Mouse (Mus musculus): ENCODE results near the gene Dusp8.
"Not testable (repeated sequence)": the region's sequence is repeated elsewhere in the genome, so short reads cannot be mapped to it uniquely, and the experiment has no call there.

The Dusp8 gene

DNA sequence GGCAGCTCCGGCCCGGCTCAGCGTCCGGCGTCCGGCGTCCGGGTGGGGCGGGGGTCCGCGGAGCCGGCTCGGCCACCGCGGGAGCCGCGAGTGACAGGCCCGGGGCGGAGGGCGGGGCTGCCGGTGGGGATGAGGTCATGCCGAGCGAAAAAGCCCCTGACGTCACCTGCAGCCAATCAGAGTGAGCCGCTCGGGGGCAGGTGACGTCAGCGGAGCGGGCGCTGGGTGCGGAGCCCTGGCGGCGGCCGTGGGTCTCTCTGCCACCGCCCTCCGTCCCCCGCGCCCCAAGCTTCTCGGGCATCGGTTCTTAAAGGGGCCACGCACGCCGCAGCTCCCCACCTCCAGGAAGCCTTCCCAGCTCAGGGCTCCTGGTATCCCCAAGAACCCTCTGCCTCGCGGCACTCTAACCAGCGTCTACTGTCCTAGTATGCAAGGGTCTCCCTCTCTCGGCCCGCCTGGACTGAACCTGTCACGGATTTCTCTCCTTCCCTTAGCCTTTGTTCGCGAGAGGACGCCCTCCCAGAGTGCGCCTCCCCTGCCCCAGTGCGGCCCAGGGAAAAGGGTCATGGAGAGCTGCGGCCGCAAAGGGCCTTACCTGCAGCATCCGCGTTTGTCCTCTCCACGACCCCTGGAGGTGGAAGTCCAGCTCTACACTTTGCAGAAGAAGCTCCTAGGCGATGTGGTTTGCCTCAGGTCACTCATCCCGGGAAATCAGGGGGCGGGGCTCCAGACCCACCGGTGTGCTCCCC lies at the start of gene Dusp8:
TSS of gene Dusp8 (minus strand) at position 661 of the 749 bp plus-strand sequence.
- DNase-seq = peak; percentile 51 to 67

DNA sequence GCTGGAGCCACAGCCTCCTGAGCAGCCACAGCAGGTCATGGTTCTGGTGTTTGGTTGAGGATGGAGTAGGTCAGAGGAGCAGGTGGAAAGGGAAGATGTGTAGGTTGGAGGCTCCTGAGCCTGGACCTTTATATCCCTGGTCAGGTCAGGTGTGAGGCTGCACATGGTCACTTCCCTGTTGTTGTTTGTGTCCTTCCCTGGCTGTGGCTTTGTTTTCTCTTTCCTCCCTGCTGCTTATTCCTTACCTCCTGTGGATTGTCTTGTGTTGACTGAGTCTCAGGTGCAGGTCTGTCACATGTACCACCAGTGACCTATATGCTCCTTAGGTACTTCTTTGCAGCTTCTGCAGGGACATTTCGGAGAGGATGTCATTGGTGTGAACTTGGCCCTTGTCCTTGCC lies 48.9 kb upstream of the Dusp8 start, which contains the start of gene Gm45337:
TSS of gene Gm45337 (minus strand) at position 101 of the 400 bp plus-strand sequence.
- no peak for DNase-seq

DNA sequence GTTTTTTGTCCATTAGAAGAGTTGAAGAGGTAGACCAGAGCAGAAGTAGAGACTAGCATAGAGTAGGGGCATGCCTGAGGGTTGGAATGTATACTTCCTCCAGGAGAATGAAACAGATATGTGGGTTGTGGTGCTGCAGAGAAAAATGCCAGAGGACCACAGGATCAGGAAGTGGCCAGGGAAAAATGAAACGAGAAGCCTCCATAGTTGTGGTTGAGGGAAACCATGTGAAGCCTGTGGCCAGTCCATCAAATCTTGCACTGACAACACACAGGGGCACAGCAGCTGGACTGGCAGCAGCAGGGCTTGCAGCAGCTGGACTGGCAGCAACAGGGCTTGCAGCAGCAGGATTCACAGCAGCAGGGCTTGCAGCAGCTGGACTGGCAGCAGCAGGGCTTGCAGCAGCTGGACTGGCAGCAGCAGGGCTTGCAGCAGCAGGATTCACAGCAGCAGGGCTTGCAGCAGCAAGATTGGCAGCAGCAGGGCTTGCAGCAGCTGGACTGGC lies 47.9 kb upstream of the Dusp8 start:
- DNase-seq = not testable (repeated sequence)

DNA sequence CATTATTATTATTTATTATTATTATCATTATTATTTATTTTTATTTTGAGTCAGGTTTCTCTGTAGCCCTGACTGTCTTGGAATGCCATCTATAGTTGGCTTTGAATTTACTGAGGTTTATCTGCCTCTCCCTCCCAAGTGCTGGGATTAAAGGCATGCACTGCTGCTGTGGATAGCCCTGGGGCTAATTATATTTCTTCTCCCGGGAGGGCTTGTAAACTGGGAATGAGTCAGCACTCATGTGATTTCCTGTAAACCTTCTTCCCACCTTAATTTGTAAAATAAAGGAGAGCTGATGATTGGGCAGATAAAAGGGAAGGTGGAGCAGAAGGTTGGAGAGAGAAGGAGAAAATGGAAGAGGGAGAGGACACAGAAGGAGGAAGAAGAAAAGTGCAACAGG lies 45.1 kb upstream of the Dusp8 start:
- no peak for DNase-seq

DNA sequence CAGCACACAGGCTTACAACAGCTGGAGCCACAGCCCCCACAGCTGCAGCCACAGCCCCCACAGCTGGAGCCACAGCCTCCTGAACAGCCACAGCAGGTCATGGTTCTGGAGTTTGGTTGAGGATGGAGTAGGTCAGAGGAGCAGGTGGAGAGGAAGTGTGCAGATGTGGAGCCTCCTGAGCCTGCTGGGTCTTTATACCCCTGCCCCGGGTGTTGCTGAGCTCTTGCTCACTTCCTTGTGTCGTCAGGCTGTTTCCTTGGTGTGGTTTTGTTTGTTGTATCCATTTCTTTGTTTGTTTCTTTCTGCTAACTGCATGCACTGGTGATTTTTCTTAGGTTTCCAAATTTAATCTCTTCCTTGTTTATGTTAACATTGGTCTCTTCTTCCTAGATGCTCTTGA lies 40.3 kb upstream of the Dusp8 start, which contains the start of gene Gm39115:
TSS of gene Gm39115 (minus strand) at position 101 of the 400 bp plus-strand sequence.
- DNase-seq = not testable (repeated sequence)

DNA sequence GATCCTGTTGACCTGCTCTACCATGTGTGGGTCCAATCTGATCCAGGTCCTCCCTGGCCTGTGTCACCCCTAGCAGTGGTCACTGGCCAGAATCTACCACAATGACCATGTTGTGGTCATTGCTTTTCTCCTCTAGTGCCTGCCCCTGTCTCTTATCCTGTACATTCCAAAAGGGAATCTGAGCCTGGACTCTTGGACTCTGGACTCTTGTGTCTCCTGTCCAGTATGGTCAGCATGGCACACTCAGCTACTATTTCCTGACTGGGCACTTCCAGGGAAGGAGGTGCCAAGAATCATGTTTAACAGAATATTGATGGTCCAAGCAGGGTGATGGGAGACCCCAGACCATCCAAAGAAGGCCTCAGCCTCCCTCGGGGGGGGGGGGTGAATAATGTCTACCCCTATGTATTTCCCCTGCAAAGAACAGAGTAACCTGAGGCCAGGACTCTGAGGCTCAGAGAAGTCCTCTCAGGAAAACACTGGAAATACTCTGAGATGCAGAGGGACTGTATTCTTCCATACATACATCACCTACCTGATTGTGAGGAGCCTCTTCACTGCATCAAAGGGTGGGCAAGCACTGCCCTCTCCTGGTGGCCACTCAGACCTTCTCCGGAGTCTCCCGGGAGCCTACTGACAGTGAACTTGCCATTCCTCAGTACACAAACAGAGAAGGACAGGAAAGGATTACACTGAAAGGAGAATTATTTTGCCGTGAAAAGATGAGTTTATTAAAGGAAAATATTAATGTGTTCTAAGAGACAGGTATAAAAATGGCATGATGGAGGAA lies 38.8 kb upstream of the Dusp8 start:
- DNase-seq = no peak

DNA sequence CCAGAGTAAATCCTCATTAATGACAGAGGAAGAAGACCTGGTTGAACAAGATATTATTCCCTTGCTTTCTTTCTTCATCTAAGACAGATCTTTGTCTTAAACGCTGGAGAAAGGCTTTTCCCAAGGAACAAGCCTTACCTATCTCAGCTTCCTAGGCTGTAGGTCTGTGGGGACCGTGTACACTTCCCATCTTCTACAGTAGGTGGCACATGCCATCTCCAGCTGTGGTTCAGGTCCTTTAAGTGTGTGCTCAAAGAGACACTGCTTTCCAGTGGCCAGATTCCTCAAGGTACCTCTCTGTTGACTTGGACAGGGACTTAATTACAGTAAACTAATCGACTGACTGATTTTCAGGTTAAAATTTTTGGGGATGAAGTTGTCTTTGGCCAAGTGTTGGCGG lies 33.2 kb upstream of the Dusp8 start:
- no peak for DNase-seq

DNA sequence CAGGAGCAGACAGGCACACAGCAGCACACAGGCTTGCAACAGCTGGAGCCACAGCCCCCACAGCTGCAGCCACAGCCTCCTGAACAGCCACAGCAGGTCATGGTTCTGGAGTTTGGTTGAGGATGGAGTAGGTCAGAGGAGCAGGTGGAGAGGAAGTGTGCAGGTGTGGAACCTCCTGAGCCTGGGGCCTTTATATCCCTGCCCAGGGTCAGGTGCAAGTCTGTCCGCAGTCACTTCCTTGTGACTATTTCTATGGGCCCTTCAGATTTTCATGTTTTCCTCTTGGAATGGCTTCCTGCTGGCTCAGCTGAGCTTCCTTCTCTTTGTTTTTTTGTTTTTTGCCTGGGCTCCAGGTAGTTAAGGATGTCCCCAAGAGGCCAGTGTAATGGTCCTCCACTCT lies 25.0 kb upstream of the Dusp8 start, which contains the start of gene Gm45618:
TSS of gene Gm45618 (minus strand) at position 101 of the 400 bp plus-strand sequence.
- DNase-seq = not testable (repeated sequence)

DNA sequence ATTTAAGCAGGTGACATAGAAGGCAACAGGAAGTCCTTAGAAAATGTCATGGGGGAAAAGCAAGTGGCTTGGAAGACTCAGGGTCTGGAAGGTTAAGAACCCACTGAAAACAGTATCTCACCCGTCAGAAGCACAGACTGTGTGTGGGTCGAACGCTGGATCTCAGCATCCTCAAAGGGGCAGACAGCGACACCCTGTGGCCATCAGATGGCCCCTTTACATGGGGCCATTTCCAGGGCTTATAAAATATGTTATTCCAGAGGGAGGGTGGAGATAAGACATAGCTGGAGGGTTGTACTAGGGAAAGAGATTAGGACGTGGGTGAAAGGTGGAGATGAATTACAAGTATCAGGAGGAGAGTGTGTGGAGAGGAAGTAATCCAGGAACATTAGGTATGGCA lies 24.0 kb upstream of the Dusp8 start:
- DNase-seq = no peak

DNA sequence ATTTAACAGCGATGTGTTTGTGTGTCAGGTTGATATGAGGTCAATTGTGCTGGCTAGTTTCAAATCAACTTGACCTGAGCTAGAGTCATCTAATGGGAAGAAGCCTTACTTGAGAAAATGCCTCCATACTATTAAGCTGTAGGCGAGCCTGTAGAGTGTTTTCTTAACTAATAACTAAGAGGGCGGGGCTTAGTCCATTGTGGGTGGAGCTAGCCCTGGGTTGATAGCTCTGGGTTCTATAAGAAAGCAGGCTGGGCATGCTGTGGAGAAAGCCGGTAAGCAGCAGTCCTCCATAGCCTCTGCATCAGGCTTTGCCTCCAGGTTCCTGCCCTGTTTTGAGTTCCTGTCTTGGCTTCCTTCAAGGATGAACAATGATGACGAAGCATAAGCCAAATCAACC lies 9.1 kb upstream of the Dusp8 start:
- no peak for DNase-seq

DNA sequence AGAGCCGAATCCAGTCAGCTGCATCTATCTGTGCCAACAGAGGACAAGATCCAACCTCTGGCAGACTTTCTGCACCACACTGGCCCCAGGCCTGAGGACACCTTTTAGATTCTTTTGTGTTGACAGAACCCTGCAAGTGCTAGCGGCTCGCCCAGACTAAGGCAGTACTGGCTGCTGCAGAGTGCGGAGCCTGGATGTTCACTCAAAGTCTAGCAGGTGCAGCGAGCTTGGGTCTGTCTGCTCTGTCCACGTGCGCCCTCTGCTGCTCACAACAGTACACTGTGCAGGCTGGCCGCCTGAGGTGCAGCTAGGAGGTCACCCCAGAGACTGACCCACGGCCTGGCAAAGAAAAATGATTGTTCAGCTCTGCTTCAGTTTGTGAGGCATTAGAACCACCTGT lies 2.1 kb upstream of the Dusp8 start:
- DNase-seq = peak; percentile 43 to 73

DNA sequence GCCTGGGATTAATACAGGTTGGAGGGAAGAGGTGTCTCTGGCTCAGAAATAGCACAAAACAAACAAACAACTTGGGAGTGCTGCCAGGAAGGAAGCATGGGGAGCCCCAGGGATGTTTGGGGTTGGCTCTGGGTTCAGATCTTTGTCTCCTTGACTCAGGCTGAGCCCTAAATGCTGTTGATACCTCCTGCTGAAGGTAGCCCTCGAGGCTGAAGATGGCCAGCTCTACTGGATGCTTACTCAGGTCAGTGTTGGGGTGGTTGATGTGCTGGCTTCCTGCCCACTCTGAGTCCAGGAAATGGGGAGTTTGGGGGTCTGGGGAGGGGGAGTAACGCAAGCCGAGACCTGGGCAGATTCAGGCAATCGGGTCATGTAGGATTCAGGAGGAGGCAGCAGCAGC lies 1.1 kb upstream of the Dusp8 start:
- no peak for DNase-seq

DNA sequence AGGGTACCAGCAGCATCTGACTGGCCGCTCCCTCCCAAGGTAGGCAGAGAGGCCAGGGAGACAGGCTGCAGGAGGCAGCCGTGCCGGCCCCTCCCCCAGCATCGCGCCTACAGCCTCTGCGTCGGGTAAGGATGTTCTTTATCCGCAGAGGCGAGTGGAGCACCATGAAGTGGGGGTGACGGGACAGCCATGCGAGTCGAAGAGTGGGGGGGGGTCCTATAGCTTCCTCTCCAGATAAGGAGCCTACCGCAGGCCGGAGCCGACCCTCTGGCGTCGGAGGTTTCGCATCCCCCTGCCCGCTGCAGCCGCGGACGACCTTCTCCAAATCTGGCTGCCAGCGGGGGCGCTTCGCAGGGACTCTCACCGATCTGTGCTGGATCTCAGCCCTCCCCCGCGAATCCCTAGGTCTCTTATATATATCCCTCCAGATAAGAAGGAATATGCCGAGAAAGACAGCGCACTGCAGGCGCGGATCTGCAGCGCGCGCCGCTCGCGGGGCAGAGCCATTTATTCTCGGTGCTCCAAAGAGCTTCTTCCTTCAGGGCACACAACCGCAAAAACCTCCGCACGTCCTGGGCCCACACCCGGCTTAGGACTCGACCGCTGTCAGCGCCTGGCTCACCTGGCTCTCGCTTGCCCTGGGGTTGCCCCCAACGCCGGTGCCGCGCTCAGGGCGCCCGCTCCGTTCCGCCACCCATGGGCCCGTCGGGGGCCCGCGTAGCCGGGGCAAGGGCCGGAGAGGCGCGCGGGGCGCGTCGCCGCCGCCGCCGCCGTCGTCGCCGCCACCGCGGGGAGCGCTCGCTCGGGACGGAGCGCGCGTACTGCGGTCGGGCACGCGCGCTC lies 1.1 kb downstream of the Dusp8 start:
- DNase-seq = no peak

DNA sequence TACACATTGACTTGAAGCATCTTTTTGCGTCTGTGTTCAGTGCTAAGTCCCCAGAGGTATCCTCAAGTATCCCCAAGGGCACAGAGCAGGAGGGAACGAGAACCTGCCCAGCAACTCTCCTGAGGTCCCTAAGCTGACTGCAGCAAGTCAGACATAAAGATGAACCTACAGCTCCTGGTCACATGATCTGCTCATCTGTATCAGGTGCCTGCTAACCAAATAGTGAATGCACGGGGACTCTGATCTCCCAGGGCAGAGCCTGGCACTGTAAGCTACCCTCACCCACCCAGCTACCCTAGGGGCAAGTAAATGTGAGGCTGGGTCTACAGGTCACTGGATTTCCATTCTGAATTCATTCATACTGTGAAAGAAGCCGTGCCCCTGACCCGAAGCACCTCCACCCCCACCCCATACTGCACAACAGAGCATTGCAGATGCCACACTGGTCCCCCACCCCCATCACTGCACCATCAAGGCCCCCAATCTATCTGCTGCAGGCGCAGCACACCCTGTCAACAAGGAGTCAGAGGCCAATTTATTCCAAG lies 1.9 kb downstream of the Dusp8 start:
- no peak for DNase-seq

DNA sequence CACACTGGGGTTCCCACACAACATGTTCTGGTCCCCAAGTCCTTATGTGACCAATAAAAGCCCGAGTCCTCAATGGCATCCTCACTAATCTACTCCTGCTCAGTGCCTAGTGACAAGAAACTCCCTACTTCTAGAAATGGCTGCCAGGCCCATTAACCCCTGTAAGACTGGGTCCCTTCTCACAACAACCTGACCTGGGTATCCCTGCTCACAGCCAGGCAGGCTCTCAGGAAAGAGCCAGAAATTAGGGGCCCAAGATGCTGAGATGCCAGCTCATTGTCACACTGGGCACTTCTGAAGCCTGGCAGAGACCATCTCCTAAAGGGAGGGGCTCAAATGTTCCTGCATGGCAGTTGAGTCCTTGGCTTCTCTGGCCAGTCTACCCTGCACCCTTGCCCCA lies 2.7 kb downstream of the Dusp8 start:
- DNase-seq = no peak

DNA sequence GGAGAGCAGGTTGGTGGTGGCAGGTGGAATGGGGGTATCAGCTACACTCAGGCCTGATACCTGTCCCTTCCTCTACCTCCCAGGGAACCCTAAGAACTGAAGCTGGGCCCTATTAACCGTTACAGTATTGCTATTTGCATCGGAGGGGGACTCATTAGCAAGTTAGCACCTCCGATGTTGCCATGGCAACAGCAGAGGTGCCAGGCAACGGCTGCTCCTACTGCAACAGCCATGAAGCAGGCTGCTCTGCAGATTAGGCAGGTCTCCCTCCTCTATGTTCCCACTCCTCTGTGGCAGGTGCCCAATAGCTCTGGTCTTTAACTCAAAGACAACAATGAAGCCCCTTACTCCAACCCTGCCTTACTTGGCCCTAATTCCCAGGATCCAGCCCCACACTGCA lies 3.8 kb downstream of the Dusp8 start:
- DNase-seq = no peak

DNA sequence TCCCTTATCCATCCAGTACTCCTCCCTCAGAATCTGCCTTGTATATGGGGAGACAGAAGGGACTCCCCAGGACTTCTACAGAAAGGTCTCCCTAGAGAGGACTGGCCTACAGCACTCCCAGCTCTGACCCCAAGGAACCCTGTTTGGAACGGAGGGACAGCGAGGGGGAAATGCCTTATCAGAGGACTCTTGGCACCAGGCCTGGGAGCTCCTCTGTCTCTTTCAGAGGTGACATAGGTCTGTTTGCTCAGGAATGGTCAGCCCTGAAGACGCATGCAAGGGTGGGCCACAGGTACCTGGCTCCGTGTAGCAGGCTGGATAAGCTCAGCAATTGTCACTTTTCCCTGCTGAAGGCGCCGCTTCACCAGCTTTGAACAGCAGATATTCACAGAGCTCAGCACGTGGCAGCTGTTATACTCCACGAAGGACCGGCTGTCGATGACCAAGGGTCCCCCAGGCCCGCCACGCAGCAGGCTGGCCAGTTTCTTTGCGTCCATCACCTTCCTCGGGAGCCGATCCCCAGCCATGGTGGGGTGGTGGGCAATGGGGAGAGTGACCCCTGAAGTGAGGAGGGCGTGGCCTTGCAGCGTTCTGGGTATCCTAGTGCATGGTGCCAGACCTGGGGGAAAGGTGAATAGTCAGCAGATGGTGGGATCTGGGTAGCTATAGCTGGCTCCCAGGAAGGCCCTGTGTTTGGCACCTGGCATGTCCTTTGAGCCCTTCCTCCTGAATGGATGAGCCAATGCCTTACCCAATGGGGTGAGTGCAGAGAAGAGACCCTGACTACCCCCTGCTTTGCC lies 5.8 kb downstream of the Dusp8 start:
- DNase-seq = no peak

DNA sequence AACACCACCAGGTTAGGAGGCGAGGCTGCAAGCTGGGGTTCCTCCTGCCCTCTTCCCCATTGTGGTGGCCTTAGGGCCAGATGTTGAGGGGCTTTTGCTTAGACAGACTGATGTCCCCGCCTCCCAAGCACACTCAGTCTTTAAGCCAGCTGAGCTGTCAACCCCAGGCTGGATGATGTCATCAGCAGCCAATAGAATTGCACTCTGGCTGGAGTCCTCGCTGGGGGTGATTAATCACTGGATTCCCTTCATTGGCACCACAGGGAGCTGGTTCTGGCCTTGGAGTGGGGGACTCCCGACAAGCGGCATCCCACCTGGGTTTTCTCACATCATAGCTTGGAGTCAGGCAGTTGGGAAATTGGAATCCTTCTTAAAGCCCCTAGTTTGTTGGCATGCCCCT lies 6.8 kb downstream of the Dusp8 start:
- DNase-seq = no peak

DNA sequence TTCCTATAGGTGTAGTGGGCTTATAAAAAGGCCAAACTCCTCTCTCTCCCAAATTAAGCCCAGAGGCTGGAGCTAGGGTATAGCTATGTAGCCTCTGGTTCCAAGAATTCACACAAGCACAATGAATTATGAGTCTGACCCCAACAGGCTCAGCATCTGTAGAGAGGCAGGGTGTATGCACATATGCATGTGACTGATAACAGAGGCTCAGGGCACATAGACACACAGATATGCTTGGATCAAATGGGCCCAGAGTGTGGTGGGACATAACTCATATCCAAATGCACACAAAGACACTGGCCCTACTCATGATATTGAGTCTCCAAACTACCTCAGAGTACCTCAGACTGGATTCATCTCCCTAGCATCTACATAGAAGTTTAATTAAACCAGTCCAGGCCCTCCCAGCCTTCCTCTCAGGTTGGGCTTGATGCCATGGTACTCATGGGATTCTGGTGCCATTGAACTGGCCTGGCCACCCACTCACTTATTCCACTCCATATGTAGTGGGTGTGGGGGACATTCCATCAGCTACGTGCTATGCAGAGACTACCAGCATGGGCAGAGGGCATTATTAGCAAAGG lies 8.5 kb downstream of the Dusp8 start:
- DNase-seq = no peak

DNA sequence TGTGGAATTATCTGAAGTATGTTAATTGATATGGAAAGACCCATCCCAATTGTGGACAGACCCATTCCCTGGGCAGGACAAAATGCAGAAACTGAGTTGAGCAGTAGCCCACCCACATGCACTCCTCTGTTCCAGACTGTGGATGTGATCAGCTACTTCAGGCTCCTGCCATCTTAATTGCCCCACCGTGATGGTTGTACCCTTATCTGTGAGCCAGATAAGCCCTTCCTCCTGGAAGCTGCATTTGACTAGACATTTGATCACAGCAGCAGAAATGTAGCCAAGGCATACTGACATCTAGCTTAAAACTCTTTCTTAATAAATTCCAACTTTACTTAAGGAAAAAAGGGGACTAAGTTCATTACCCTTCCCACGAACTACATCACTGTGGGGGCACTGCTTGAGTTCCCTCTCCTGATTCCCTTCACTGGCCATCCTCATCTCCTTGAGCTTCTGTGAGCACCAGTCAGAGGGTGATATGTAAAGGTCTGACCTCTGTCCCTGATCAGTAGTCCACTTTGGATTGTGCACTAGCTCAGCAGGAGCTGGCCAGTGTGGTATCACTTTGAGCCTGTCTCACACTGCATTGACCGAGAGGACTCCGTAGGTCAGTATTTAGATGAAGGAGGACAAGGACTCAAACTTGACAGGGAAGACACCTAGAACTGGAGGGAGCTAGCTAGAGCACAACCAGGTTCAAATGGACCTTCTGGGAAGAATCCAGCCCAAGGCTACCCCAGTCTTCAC lies 9.3 kb downstream of the Dusp8 start:
- no peak for DNase-seq

DNA sequence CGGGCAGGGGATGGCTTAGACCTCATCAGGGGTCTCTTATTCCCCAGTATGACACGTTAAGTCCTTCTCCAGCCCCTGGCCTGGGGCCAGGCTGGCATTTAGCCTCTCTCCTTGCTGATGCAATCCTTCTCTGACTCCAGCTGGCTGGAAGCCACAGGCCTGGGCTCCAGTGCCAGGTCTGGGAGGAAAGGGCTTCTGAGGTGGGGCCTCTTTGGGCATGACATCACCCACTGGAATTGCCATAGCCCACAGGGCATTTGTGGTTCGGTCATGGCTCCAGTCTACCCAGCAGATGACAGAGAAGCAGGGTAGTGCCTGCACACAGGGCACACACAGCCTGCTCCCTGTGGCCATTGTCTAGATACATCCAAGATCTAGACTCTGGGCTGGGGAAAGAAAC lies 10.8 kb downstream of the Dusp8 start:
- no peak for DNase-seq
